Mouse (Mus musculus): Measurements from ENCODE around the gene Eppin. TPM values are rescaled to one million over a fixed set of nuclear protein-coding genes. Genes with fewer than 3 reads are reported as not detected.
A peak's percentile ranks its signal among the peaks of the same experiment; 100 is the strongest.
"Not testable (repeated sequence)": the region's sequence is repeated elsewhere in the genome, so short reads cannot be mapped to it uniquely, and the experiment has no call there.

The Eppin gene
- polyA plus RNA-seq, 1 experiment = not detected

DNA sequence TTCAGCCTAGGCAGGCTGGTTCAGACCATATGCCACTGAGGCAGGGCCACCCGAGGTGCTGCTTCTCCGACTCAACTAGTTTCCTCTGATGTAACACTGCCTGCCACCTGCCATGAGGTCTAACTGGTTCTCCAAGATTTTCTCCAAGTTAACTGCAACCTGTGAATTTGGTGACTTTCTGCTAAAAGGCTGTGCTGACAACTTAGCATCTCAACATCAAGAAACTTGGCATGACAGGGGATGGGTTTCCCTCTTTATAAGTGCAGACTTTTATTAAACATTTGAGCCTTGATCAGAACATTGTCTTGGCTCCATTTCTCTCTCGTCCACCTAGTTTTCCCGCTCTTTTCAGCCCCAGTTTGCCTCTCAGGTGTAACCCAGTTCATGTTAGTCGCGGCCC, 20.0 kb downstream of the Eppin start, which contains the start of gene Spint3:
Gene Spint3 (minus strand): TSS at position 101 of the 400 bp plus-strand sequence.
- not testable (repeated sequence) for H3K4me1 ChIP-seq (ENCODE audit: control insufficient read depth, insufficient read depth, insufficient read length, low read length); H3K4me3 ChIP-seq (ENCODE audit: insufficient read depth, low read depth, low read length)

DNA sequence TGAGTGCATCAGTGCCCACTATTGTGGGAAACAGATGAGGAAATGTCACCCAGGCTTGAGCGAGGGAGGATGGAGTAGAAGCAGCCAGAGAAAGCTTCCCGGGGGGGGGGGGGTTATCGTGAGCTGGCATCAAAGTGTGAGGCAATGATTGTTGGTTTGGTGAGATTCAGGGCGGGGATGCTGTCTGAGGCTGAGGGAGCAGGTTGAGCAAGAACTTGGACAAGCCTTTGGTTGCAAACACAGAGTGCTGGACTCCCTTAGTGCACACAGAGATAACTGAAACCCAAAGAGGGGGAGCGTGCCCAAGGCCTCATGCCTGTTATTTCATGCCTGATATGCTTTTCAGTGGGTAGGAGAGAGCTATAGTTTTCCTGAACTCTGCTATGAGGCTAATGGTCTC, 25.9 kb downstream of the Eppin start:
- H3K27ac ChIP-seq (replicated peaks; ENCODE audit: low read depth, low read length) = no peak overlapping the region
- no peak overlapping the region for H3K4me3 ChIP-seq (ENCODE audit: insufficient read depth, low read depth, low read length)
- H3K4me1 ChIP-seq (ENCODE audit: control insufficient read depth, insufficient read depth, insufficient read length, low read length) = 0 out of 2 replicates have a peak, but pooled peaks cover 4% of the 10 kb centered on the region

More for the DNA sequence above, 20.0 kb downstream of the Eppin start, which contains the start of gene Spint3:
- not testable (repeated sequence) for H3K27ac ChIP-seq (replicated peaks; ENCODE audit: low read depth, low read length)

DNA sequence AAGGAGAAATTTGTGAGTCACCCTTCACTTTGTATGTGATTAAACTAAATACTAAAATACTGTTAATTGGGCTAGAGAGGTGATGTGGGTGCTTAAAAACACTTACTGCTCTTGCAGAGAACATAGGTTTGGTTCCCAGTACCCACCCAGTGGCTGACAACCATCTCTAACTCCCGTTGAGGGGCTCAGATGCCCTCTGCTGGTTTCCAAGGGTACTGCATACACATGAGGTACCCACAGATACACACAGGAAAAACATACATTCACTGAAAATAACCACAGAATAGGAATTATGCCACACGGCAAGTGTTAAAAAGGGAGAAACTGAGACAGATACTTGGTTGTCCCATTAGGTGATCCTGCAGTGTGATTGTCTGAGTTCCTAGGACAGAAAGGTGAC, 26.4 kb downstream of the Eppin start:
- 0 out of 2 replicates have a peak, but pooled peaks cover 4% of the 10 kb centered on the region for H3K4me1 ChIP-seq (ENCODE audit: control insufficient read depth, insufficient read depth, insufficient read length, low read length)
- H3K4me3 ChIP-seq (ENCODE audit: insufficient read depth, low read depth, low read length) = no peak overlapping the region
- H3K27ac ChIP-seq (replicated peaks; ENCODE audit: low read depth, low read length) = no peak overlapping the region

DNA sequence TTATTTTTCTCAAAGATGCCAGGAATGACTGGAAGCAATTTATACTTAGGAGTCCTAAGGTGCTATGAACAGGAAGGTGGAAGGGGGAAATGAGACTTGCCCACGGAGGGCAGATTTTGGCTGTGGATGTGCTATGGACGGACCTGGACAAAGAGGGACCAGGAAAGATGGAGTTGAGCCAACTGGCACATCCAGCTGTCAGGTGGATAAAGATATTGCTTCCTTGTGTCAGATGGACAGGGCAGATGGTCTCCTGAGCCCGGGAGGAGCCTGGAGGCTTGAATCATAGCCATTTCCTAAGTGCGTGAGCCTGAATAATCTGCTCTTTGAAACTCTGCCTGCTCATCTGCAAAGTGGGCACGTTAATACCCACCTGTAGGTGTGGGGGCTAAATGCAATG, 29.0 kb downstream of the Eppin start:
- H3K4me3 ChIP-seq (ENCODE audit: insufficient read depth, low read depth, low read length) = no peak overlapping the region
- H3K27ac ChIP-seq (replicated peaks; ENCODE audit: low read depth, low read length) = no peak overlapping the region
- 0 out of 2 replicates have a peak, but pooled peaks cover 4% of the 10 kb centered on the region for H3K4me1 ChIP-seq (ENCODE audit: control insufficient read depth, insufficient read depth, insufficient read length, low read length)

DNA sequence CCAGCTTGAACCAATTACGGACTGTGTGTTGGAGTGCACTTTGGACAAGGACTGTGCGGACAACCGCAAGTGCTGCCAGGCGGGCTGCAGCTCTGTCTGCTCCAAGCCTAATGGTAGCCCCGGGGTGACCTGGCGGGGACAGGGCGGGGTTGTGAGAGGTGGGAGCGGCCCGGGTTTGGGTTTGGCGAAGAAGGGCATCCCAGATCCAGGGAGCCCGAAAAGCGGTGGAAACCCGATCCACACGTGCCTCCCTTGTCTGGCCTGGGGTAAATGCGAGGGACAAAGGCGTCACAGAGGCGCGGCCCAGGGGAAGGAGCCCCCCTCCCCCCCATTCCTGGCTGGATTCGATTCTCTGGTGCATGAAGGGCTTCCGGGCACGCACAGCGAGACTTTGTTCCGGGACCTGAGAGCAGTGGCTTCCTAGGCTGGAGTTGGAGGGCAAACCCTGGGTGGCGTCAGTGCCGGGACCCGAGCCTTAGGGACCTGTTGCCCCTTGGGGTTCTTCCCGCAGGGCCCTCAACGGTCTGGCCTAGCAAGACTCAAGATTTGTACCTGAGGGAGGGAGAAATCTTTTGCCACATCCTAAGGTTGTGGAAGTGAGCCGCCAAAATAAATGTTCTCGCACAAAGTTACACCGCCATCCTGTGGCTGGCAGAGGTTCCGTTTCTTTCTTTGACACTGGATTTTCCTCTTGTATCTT, 29.9 kb downstream of the Eppin start:
- 0 out of 2 replicates have a peak, but pooled peaks cover 4% of the 10 kb centered on the region for H3K4me1 ChIP-seq (ENCODE audit: control insufficient read depth, insufficient read depth, insufficient read length, low read length)
- H3K4me3 ChIP-seq (ENCODE audit: insufficient read depth, low read depth, low read length) = peak overlapping the region; percentile 25
- no peak overlapping the region for H3K27ac ChIP-seq (replicated peaks; ENCODE audit: low read depth, low read length)

DNA sequence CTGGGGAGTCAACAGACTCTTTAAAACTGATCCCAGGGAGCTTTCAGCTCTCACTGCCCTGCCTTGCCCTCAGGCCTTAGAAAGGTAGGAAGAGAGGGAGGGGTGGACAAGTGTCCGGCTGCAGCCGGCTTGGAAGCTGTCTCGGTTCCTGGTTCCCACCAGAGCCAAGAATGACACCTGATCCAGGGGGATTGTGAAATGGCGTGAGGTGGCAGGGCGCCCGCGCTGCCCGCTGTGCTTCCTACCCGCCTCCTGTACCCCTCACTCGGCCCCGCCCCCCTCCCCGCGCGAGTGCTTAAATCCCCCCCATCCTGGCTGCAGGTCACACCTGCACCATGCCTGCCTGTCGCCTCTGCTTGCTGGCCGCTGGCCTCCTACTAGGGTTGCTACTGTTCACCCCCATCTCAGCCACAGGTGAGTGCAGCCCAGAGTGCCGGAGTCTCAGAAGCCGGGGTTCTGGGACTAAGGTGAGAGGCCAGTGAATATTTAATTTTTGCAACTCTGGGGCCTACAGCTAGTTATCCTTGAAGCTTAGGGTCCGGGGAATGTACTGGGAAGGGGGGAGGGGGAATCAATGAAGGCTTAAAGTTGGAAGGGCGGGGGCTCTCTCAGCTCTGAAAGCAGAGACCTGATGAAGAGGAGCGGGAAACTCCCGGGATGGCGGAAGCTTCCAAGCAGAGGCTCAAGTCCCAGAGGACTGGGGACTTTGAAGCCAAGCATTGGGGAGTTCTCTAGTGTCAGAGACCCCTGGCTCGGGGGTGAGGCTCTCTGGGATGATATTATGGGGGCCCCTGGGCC, 30.8 kb downstream of the Eppin start, which contains the start of gene Wfdc2:
Gene Wfdc2 (plus strand): TSS at position 23 of the 798 bp plus-strand sequence.
- Histone ChIP-seq H3K27ac (replicated peaks; ENCODE audit: low read depth, low read length) (no peak within 1 kb of the TSS), H3K4me1 (ENCODE audit: control insufficient read depth, insufficient read depth, insufficient read length, low read length) (0 out of 2 replicates have a peak, but pooled peaks cover 4% of the 10 kb centered on the region), H3K4me3 (ENCODE audit: insufficient read depth, low read depth, low read length) (peak within 1 kb of the TSS; percentile 25; the same call in 1 of the 2 replicates)

DNA sequence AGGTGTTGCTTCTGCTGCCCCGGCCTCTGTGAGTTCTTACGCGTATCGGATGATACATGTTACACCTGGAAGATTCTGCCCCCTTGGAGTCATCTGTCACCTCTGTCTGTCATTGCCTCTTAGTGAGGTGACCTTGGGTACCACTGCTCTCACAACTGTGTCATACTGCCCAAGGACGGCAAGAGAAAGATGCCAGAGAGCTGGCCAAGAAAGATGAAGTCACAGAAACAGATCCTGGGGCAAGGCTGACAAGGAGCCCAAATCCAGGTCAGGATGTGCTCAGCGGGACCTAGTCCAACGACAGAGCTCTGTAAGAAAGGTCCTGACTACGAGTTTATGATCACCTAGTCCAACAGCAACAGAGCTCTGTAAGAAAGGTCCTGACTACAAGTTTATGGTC, 33.3 kb downstream of the Eppin start:
- Histone ChIP-seq H3K27ac (replicated peaks; ENCODE audit: low read depth, low read length) (no peak overlapping the region), H3K4me3 (ENCODE audit: insufficient read depth, low read depth, low read length) (no peak overlapping the region), H3K4me1 (ENCODE audit: control insufficient read depth, insufficient read depth, insufficient read length, low read length) (0 out of 2 replicates have a peak, but pooled peaks cover 4% of the 10 kb centered on the region)

DNA sequence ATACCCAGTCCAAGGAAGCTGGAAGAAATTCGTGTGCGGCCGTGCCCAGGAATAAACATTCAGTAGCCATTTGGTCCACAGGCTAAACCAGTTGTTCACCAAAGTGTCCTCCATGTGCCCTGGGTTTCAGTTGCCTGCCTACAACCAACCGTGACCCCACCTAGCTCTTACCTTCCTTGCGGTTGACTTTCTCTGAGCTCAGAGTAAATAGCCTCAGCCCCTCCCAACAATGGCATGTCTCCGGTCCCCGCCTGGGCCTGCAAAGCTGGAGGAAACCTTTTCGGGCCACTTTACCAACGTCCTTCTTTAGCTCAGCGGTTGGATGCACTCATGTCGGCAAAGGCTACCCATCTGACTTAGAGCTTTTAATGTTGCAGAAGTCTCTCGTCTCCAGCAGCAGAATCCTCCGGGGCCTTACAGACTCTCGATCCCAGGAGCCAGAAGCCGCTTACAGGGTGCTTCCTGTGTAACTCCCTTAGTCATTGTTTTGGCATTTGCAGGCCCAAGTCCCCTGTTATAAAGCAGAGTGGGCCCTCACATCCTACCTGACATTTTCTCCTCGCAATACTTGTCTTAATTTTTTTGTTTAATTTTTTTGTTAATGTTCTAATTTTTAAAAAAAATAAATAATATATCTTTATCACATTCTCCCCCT, 34.3 kb downstream of the Eppin start:
- Histone ChIP-seq H3K4me1 (ENCODE audit: control insufficient read depth, insufficient read depth, insufficient read length, low read length) (0 out of 2 replicates have a peak, but pooled peaks cover 4% of the 10 kb centered on the region), H3K4me3 (ENCODE audit: insufficient read depth, low read depth, low read length) (no peak overlapping the region), H3K27ac (replicated peaks; ENCODE audit: low read depth, low read length) (no peak overlapping the region)

DNA sequence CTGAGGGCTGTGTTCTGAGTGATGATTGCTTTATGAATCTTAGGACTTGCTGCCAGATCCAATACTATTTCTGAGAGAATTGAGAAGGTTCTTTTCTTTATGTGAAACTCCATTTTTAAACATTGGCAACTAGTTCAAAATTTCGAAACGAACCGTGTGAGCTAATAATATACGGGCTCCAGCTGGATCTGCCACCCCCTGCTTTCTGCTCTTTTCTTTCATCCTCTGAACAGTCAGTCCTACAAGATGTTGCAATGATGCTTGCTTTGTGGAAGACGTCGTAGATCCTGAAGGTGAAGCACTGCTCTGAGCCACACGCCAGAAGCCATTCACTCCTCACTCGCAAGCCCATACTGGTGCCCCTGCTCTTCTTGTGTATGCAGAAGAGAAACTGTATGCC, 35.0 kb downstream of the Eppin start:
- Histone ChIP-seq H3K4me3 (ENCODE audit: insufficient read depth, low read depth, low read length) (no peak overlapping the region), H3K27ac (replicated peaks; ENCODE audit: low read depth, low read length) (no peak overlapping the region)

DNA sequence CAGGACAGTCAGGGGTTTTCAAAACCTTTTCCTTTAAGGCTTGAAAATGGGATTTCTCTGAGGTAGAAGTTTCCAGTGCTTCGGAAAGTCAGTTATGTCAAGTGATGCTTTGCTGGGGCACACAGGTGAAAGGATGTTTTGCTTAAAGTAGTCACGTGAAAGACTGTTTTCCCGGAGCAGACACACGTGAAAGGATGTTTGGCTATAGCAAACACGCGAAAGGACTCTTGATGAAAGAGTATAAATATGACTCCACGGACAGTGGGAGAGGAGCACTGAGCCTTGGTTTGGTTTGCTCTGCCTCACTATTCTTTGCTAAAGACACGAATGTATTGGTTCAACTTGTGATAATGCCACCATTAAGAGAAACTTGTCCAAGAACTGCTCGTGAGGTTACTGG, 41.9 kb downstream of the Eppin start:
- H3K27ac ChIP-seq (replicated peaks; ENCODE audit: low read depth, low read length) = no peak overlapping the region
- no peaks in the 10 kb centered on the region for H3K4me1 ChIP-seq (ENCODE audit: control insufficient read depth, insufficient read depth, insufficient read length, low read length)
- no peak overlapping the region for H3K4me3 ChIP-seq (ENCODE audit: insufficient read depth, low read depth, low read length)

More for the DNA sequence above, 35.0 kb downstream of the Eppin start:
- 0 out of 2 replicates have a peak, but pooled peaks cover 2% of the 10 kb centered on the region for H3K4me1 ChIP-seq (ENCODE audit: control insufficient read depth, insufficient read depth, insufficient read length, low read length)

DNA sequence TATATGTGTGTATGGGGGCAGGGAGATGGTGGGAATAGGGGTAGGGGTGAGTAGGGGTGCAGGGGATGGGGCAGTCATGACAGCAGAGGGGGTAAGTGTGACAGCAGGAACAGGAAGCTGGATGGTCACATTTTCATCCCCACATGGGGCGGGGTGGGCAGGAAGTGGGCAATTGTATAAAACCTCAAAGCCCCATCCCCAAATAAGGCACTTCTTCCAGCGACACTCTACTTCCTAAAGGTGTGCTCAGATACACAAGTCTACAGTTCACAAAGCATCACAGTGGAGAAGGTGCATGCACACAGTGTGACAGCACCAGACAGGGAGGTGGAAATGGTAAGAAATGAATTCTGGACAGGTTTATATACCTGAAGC, 42.5 kb downstream of the Eppin start:
- Histone ChIP-seq H3K27ac (replicated peaks; ENCODE audit: low read depth, low read length) (no peak overlapping the region), H3K4me1 (ENCODE audit: control insufficient read depth, insufficient read depth, insufficient read length, low read length) (no peaks in the 10 kb centered on the region), H3K4me3 (ENCODE audit: insufficient read depth, low read depth, low read length) (no peak overlapping the region)

DNA sequence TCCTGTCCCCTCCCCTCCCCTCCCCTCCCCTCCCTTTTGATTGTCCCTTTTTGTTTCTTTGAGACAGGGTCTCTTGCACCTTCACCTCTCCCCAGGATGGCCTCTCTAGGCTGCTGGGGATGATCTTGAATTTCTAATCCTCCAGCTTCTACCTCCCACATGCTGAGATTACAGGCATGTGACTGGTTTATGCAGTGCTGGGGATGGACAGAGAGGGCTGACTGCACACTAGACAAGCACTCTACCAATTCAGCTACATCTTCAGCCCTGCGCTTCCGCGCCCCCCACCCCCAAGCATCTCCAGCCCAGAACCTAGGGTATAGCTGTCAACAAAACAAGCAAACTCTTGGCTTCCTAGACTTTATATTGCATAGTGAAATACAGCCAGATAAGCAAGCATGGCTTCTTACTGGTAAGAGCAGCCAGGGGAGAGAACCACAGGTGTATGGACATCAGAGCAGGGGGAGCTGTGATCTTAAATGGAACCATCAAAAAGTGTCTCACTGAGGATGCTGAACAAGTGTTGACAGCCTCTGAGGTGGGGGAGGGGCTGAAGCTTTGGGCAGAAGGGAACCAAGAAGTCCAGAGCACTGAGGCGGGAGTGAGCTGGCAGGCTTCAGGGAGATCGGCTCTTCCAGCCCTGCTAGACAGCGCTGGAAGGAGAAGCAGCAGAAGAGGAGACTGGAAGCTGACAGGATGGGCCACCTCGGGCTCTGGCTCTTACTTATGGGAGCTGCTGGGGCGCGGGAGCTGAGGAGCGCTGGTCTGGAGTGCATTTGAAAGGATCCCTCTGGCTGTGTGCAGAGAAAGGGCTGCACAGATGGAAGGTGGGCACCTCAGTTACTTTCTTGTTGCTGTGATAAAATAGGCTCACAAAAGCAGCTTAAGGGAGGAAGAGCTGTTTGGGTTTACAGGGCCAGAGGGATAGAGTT, 43.2 kb downstream of the Eppin start:
- no peak overlapping the region for H3K27ac ChIP-seq (replicated peaks; ENCODE audit: low read depth, low read length)
- no peaks in the 10 kb centered on the region for H3K4me1 ChIP-seq (ENCODE audit: control insufficient read depth, insufficient read depth, insufficient read length, low read length)
- no peak overlapping the region for H3K4me3 ChIP-seq (ENCODE audit: insufficient read depth, low read depth, low read length)

DNA sequence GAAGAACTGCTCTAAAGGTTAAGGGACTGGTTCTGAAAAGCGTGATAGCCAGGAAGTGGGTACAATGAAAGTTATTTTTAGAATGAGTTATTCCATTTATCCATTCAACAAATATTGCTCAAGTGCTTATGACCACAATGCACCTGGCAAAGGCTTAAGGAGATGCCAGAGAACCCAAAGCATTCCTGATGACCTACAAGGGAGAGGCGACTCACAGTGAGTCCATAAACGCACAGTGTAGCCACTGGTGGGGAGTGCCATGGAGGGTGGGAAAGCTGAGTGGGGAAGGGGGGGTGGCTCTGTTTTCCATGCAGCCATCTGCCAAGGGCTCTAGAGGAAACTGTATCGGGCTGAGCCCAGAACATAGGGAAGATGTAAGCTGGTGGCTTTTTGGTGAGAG, 44.1 kb downstream of the Eppin start:
- Histone ChIP-seq H3K4me3 (ENCODE audit: insufficient read depth, low read depth, low read length) (no peak overlapping the region), H3K4me1 (ENCODE audit: control insufficient read depth, insufficient read depth, insufficient read length, low read length) (no peaks in the 10 kb centered on the region), H3K27ac (replicated peaks; ENCODE audit: low read depth, low read length) (no peak overlapping the region)

DNA sequence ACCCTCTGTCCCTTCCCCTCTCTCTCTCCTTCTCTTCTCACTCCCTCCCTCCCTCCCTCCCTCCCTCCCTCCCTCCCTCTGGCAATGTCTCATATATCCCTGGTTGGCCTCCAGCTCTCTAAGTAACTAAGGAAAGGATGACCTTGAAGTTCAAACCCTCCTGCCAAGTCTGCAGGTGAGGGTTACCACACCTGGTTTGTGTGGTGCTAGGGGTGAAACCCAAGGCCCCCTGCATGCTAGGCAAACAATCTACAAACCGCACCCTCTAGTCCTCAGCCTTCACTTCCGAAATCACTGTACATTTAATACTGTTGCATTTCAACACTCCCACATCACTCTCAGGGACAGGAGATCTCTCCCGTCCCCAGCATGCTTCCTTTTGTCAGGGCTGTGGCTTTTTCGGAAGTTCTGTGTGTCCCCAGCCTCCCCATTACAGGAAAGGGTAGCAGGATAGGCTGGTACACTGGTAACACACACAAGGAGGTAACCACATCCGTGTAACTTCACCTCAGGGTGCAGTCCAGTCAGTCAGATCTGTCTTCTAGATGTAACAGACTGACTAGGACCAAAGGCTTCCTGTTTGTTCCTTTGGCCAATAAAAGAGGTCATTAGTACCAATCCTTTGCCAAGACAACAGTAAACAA, 48.8 kb downstream of the Eppin start:
- no peak overlapping the region for H3K4me3 ChIP-seq (ENCODE audit: insufficient read depth, low read depth, low read length)
- H3K27ac ChIP-seq (replicated peaks; ENCODE audit: low read depth, low read length) = no peak overlapping the region
- H3K4me1 ChIP-seq (ENCODE audit: control insufficient read depth, insufficient read depth, insufficient read length, low read length) = no peaks in the 10 kb centered on the region
